Mouse (Mus musculus) common myeloid progenitor, adult 5-6 weeks (primary cell): ENCODE results near the gene Cog7. TPM values are rescaled to one million over a fixed set of nuclear protein-coding genes. Genes with fewer than 3 reads are reported as not detected.

Experiments
- total RNA-seq: library from RNA; stranded (forward); fragments of 200-1000, 187-1606 nt; gene quantifications from 2 replicates; pipeline ENCODE4 v1.2.3, GENCODE M21; 2017

Gene Cog7
- total RNA-seq, 1 experiment from 2014 or later, result 14.0 TPM

Other genes with a start within 250 kb of the Cog7 start
- gene Scnn1g, start 247.2 kb downstream of the Cog7 start, total RNA-seq, result not detected in 2 replicates
- not detected in 2 replicates for gene Scnn1b, start 116.7 kb downstream of the Cog7 start, total RNA-seq
- gene Gga2, start 39.5 kb upstream of the Cog7 start, total RNA-seq, result 15.4 and 16.4 TPM in 2 replicates
- gene Ubfd1, start 85.5 kb upstream of the Cog7 start, total RNA-seq, result 31.3 and 38.4 TPM in 2 replicates
- 5.1 and 9.6 TPM in 2 replicates for gene Ears2, start 85.6 kb upstream of the Cog7 start, total RNA-seq
- 45.1 and 129 TPM in 2 replicates for gene Ndufab1, start 120.2 kb upstream of the Cog7 start, total RNA-seq
- 21.9 and 33.6 TPM in 2 replicates for gene Palb2, start 151.3 kb upstream of the Cog7 start, total RNA-seq
- gene Dctn5, start 151.3 kb upstream of the Cog7 start, total RNA-seq, result 54.0 and 55.2 TPM in 2 replicates
- 39.9 and 67.0 TPM in 2 replicates for gene Plk1, start 177.7 kb upstream of the Cog7 start, total RNA-seq
- gene Ern2, start 204.5 kb upstream of the Cog7 start, total RNA-seq, result not detected in 2 replicates
- 0.24 TPM in 1 of 2 replicates, not detected in the other for gene Chp2, start 237.8 kb upstream of the Cog7 start, total RNA-seq